Comparison of ENCODE assay signal across 13 mouse cellular contexts in genomic region chr15:23470527-23471475, GRCm38 (mm10).
DNase-seq lines count a peak whose midpoint lies in the region; ATAC-seq and TF ChIP-seq lines count a peak whose summit lies in the region.
"Had no signal": no experiment of that assay in that cellular context is flagged by ENCODE, and none has a peak within 500 bp of the region (broad histone marks: within the 10 kb centered on the region; RNA-seq: fewer than 3 reads in every experiment).

No protein-coding gene starts in this region.

- no peak overlapping the region for H3K4me2 ChIP-seq in liver, postnatal 0 days (ENCODE audit: low read depth, low read length)
- H3K4me2 ChIP-seq in embryonic facial prominence, embryonic 14.5 days (ENCODE audit: low read depth, low read length): no peak overlapping the region
- H3K4me2 ChIP-seq in intestine, embryonic 16.5 days (ENCODE audit: low read depth, low read length): no peak overlapping the region
- H3K4me2 ChIP-seq: heart, embryonic 11.5 days had no signal

- no peak for TF ChIP-seq EP300 in heart, adult 2 months (IDR thresholded peaks at IDR 0.05; ENCODE audit: insufficient read depth, low read depth, low read length)
- no peak for TF ChIP-seq EP300 in liver, postnatal 0 days (IDR thresholded peaks at IDR 0.05; ENCODE audit: low read depth)
- TF ChIP-seq EP300 in MEL (IDR thresholded peaks at IDR 0.05; ENCODE audit: low read depth in 1 of 2, low read length in 2 of 2): no peak

- WGBS in heart, adult 2 months: 72% methylated on average over 7 of the region's 7 CpGs
- WGBS in liver, postnatal 0 days (ENCODE audit: insufficient replicate concordance): 71% methylated on average over 7 of the region's 7 CpGs
- 56% methylated on average over 7 of the region's 7 CpGs for WGBS in embryonic facial prominence, embryonic 14.5 days
- 80% methylated on average over 7 of the region's 7 CpGs for WGBS in intestine, embryonic 16.5 days

- H3K36me3 ChIP-seq in heart, adult 2 months (ENCODE audit: control insufficient read depth, insufficient read depth, low read length): no peaks in the 10 kb centered on the region
- H3K36me3 ChIP-seq in liver, postnatal 0 days (replicated peaks; ENCODE audit: insufficient read depth, low read length): no peaks in the 10 kb centered on the region
- no peaks in the 10 kb centered on the region for H3K36me3 ChIP-seq in MEL (ENCODE audit: control insufficient read depth in 1 of 2, insufficient read depth in 2 of 2, low read length in 2 of 2)
- no peaks in the 10 kb centered on the region for H3K36me3 ChIP-seq in embryonic facial prominence, embryonic 14.5 days (ENCODE audit: control insufficient read depth, insufficient read depth, low read length)
- no peaks in the 10 kb centered on the region for H3K36me3 ChIP-seq in intestine, embryonic 16.5 days (ENCODE audit: control insufficient read depth, insufficient read depth, low read length)

- intact Hi-C loops in heart, adult 2 months (cut with DNase I): no loop called here
- intact Hi-C loops in heart, postnatal 10 days (cut with DNase I): no loop called here

- no peak overlapping the region for H3K4me3 ChIP-seq in heart, adult 2 months
- no peak overlapping the region for H3K4me3 ChIP-seq in liver, postnatal 0 days (ENCODE audit: low read depth, low read length)
- no peak overlapping the region for H3K4me3 ChIP-seq in MEL (ENCODE audit: control insufficient read depth in 1 of 2, insufficient read depth in 1 of 2, low read depth in 2 of 2, low read length in 2 of 2)
- no peak overlapping the region for H3K4me3 ChIP-seq in embryonic facial prominence, embryonic 14.5 days (ENCODE audit: low read depth, low read length)
- H3K4me3 ChIP-seq in intestine, embryonic 16.5 days (ENCODE audit: low read length): no peak overlapping the region

- H3K9ac ChIP-seq in heart, adult 2 months (ENCODE audit: low read depth, low read length): no peak overlapping the region
- no peak overlapping the region for H3K9ac ChIP-seq in liver, postnatal 0 days (replicated peaks)
- H3K9ac ChIP-seq in MEL (ENCODE audit: control insufficient read depth, low read depth, low read length, poor library complexity, severe bottlenecking): no peak overlapping the region
- H3K9ac ChIP-seq in embryonic facial prominence, embryonic 14.5 days (ENCODE audit: low read depth, low read length): no peak overlapping the region
- no peak overlapping the region for H3K9ac ChIP-seq in intestine, embryonic 16.5 days (ENCODE audit: low read depth, low read length)
- H3K9ac ChIP-seq: liver, embryonic 14.5 days had no signal

- peak; percentile 67 for TF ChIP-seq RAD21 in MEL (IDR thresholded peaks at IDR 0.05; ENCODE audit: low read depth, low read length)

- TF ChIP-seq CTCF in heart, adult 2 months (IDR thresholded peaks at IDR 0.05): peak; percentile 26
- 0 out of 2 replicates have a peak, but pooled peaks have one; percentile 13 for TF ChIP-seq CTCF in liver, postnatal 0 days (IDR thresholded peaks at IDR 0.05; ENCODE audit: low read depth)
- TF ChIP-seq CTCF in MEL (IDR thresholded peaks at IDR 0.05 in 2 of 3, conservative IDR thresholded peaks at IDR 0.05 in 1 of 3; ENCODE audit: control insufficient read depth in 1 of 3, insufficient read depth in 1 of 3, low read depth in 2 of 3, low read length in 3 of 3, poor library complexity in 1 of 3, severe bottlenecking in 1 of 3): peak; percentile 37 to 65 (median 57)

- no peaks in the 10 kb centered on the region for H3K9me3 ChIP-seq in liver, postnatal 0 days (ENCODE audit: low read length)
- H3K9me3 ChIP-seq in MEL (replicated peaks; ENCODE audit: insufficient read depth, low read length): no peaks in the 10 kb centered on the region
- no peaks in the 10 kb centered on the region for H3K9me3 ChIP-seq in embryonic facial prominence, embryonic 14.5 days (ENCODE audit: control insufficient read depth, low read length)
- no peaks in the 10 kb centered on the region for H3K9me3 ChIP-seq in intestine, embryonic 16.5 days (ENCODE audit: control insufficient read depth, low read length)

- H3K79me2 ChIP-seq in heart, adult 2 months (replicated peaks; ENCODE audit: control insufficient read depth, insufficient read depth, low read length): no peaks in the 10 kb centered on the region
- no peaks in the 10 kb centered on the region for H3K79me2 ChIP-seq in MEL (ENCODE audit: control insufficient read depth, insufficient read depth, low read length, poor library complexity)

- TF ChIP-seq POLR2A in heart, adult 2 months (IDR thresholded peaks at IDR 0.05; ENCODE audit: insufficient read depth, low read depth, low read length): no peak
- TF ChIP-seq POLR2A in MEL (IDR thresholded peaks at IDR 0.05; ENCODE audit: control insufficient read depth in 1 of 2, insufficient read depth in 1 of 2, low read depth in 1 of 2, low read length in 2 of 2, poor library complexity in 1 of 2): no peak

- no peaks in the 10 kb centered on the region for H3K4me1 ChIP-seq in heart, adult 2 months (ENCODE audit: control insufficient read depth, insufficient read depth, low read length)
- no peaks in the 10 kb centered on the region for H3K4me1 ChIP-seq in liver, postnatal 0 days (ENCODE audit: insufficient read depth)
- no peaks in the 10 kb centered on the region for H3K4me1 ChIP-seq in MEL (ENCODE audit: control insufficient read depth in 1 of 2, insufficient read depth in 2 of 2, low read length in 2 of 2)
- H3K4me1 ChIP-seq in embryonic facial prominence, embryonic 14.5 days (ENCODE audit: control insufficient read depth, insufficient read depth, low read length): no peaks in the 10 kb centered on the region
- H3K4me1 ChIP-seq in intestine, embryonic 16.5 days (ENCODE audit: control insufficient read depth, insufficient read depth, low read length): no peaks in the 10 kb centered on the region

- ATAC-seq in liver, postnatal 0 days: no peak
- ATAC-seq in embryonic facial prominence, embryonic 14.5 days (ENCODE audit: low read depth): no peak
- no peak for ATAC-seq in intestine, embryonic 16.5 days

- H3K27me3 ChIP-seq in heart, adult 2 months (ENCODE audit: control insufficient read depth, insufficient read depth, low read length): no peaks in the 10 kb centered on the region
- H3K27me3 ChIP-seq in liver, postnatal 0 days (ENCODE audit: insufficient read depth, low read length): no peaks in the 10 kb centered on the region
- no peaks in the 10 kb centered on the region for H3K27me3 ChIP-seq in MEL (ENCODE audit: control insufficient read depth in 1 of 2, insufficient read depth in 2 of 2, low read length in 2 of 2)
- H3K27me3 ChIP-seq in embryonic facial prominence, embryonic 14.5 days (replicated peaks; ENCODE audit: control insufficient read depth, insufficient read depth, low read length): no peaks in the 10 kb centered on the region
- H3K27me3 ChIP-seq in intestine, embryonic 16.5 days (replicated peaks; ENCODE audit: control insufficient read depth, insufficient read depth, low read length): no peaks in the 10 kb centered on the region

- DNase-seq in heart, adult 2 months: no peak
- no peak for DNase-seq in heart, postnatal 10 days
- no peak for DNase-seq in liver, postnatal 0 days
- DNase-seq in liver (no peak), MEL (ENCODE audit: low read depth, low spot score) (peak; percentile 29)
- peak; percentile 7 for DNase-seq in embryonic facial prominence, embryonic 14.5 days (ENCODE audit: low spot score)
- DNase-seq: cerebellum, adult 11 months; gastrocnemius, postnatal 10 days; midbrain, embryonic 14.5 days had no signal

- H3K27ac ChIP-seq in heart, adult 2 months: no peak overlapping the region
- H3K27ac ChIP-seq in liver, postnatal 0 days (ENCODE audit: low read depth): no peak overlapping the region
- no peak overlapping the region for H3K27ac ChIP-seq in MEL (ENCODE audit: control insufficient read depth, low read depth, low read length)
- no peak overlapping the region for H3K27ac ChIP-seq in embryonic facial prominence, embryonic 14.5 days (replicated peaks; ENCODE audit: low read depth, low read length)
- H3K27ac ChIP-seq in intestine, embryonic 16.5 days (ENCODE audit: low read length): no peak overlapping the region
- H3K27ac ChIP-seq: liver, embryonic 14.5 days; macrophage had no signal

TF ChIP-seq in MEL, 35 proteins besides CTCF, POLR2A, EP300 and RAD21:
- no peak for TF ChIP-seq GATA1 (IDR thresholded peaks at IDR 0.05; ENCODE audit: low read depth, low read length)
- TF ChIP-seq ZC3H11A (IDR thresholded peaks at IDR 0.05; ENCODE audit: low read depth, low read length): peak; percentile 43; the same call in 1 of the 2 replicates
- TF ChIP-seq SMC3 (IDR thresholded peaks at IDR 0.05; ENCODE audit: low read depth, low read length): peak; percentile 63
- no peak for TF ChIP-seq TCF12 (IDR thresholded peaks at IDR 0.05; ENCODE audit: low read depth, low read length)
- TF ChIP-seq HCFC1 (IDR thresholded peaks at IDR 0.05; ENCODE audit: low read depth, low read length): no peak
- no peak for TF ChIP-seq MXI1 (IDR thresholded peaks at IDR 0.05; ENCODE audit: low read depth, low read length)
- TF ChIP-seq ZKSCAN1 (IDR thresholded peaks at IDR 0.05; ENCODE audit: low read depth, low read length): no peak

Comparison
In these comparisons a context has a peak if more than half of its experiments do, and no peak if none do; other contexts are left out.
1. DNase-seq: peak in MEL (single experiment) and embryonic facial prominence, embryonic 14.5 days (single experiment); none in heart, adult 2 months (0 of 2), heart, postnatal 10 days (0 of 2), liver, postnatal 0 days (single experiment) and liver (single experiment).
2. Peak in every context shown above with its lines, with median percentiles within 50 percentile points of each other: CTCF ChIP-seq.